Mouse (Mus musculus) midbrain, embryonic 11.5 days (tissue): ENCODE measurements around the gene P2ry1. TPM values are rescaled to one million over a fixed set of nuclear protein-coding genes. Genes with fewer than 3 reads are reported as not detected.

ENCODE experiments used
- ATAC-seq: fragments of 200-750 bp; cut with Nextera tagmentation; 2 replicates; pipeline ENCODE4 v1.8.0; 2017; ENCODE audit warnings: moderate TSS enrichment, moderate library complexity; ENCODE audit not compliant: low FRiP score
- DNase-seq: peaks from one replicate; pipeline ENCODE4 v3.0.0; 2015; ENCODE audit warnings: low spot score; ENCODE audit errors: missing footprints
- H3K27ac ChIP-seq: fragments of 300-500 bp; sonication (generic); 2 replicates; pipeline ENCODE4 v1.5.1; 2014; ENCODE audit warnings: low read depth, low read length
- H3K27me3 ChIP-seq: fragments of 300-500 bp; sonication (generic); 2 replicates; pipeline ENCODE4 v1.6.1; 2014; ENCODE audit warnings: mild to moderate bottlenecking, low read length, moderate library complexity, mixed read lengths; ENCODE audit not compliant: control insufficient read depth, insufficient read depth
- H3K36me3 ChIP-seq: fragments of 300-500 bp; sonication (generic); 2 replicates; pipeline ENCODE4 v1.6.1; 2014; ENCODE audit warnings: mild to moderate bottlenecking, low read length, moderate library complexity, mixed read lengths; ENCODE audit not compliant: control insufficient read depth, insufficient read depth
- H3K4me1 ChIP-seq: fragments of 300-500 bp; sonication (generic); 2 replicates; pipeline ENCODE4 v1.6.1; 2014; ENCODE audit warnings: low read length; ENCODE audit not compliant: control insufficient read depth, insufficient read depth
- H3K4me2 ChIP-seq: fragments of 300-500 bp; sonication (generic); 2 replicates; pipeline ENCODE4 v1.6.1; 2014; ENCODE audit warnings: mild to moderate bottlenecking, moderate library complexity
- H3K4me3 ChIP-seq: fragments of 300-500 bp; sonication (generic); 2 replicates; pipeline ENCODE4 v1.5.1; 2014; ENCODE audit warnings: low read depth, low read length
- H3K9ac ChIP-seq: fragments of 300-500 bp; sonication (generic); 2 replicates; pipeline ENCODE4 v1.6.1; 2014; ENCODE audit warnings: low read length
- H3K9me3 ChIP-seq: fragments of 300-500 bp; sonication (generic); 2 replicates; pipeline ENCODE4 v1.6.1; 2016; ENCODE audit warnings: low read length; ENCODE audit not compliant: control insufficient read depth
- WGBS: fragments of 180-500 bp; shearing (Covaris S2); extraction: QIAGEN DNeasy Blood & Tissue Kit; methylation state at CpG from one replicate; pipeline ENCODE4 v1.1.7; 2014; 5-methylcytosine and 5-hydroxymethylcytosine counted together
- polyA plus RNA-seq: library from polyadenylated mRNA; unstranded; fragments of >200 nt; fragmentation: Nextera tagmentation; extraction: Ambion mirVana; gene quantifications from 2 replicates; pipeline ENCODE4 v1.2.1, GENCODE M21; 2014

Gene P2ry1
- polyA plus RNA-seq, 1 experiment from 2014 or later: 5.1 TPM

GRCm38 (mm10) chr3:61049976-61050672 lies 47.5 kb downstream of the P2ry1 start:
- ATAC-seq (no peak), DNase-seq (no peak)
- Histone ChIP-seq H3K9ac (no peak overlapping the region), H3K4me1 (no peaks in the 10 kb centered on the region), H3K4me2 (no peak overlapping the region), H3K27ac (no peak overlapping the region), H3K9me3 (no peaks in the 10 kb centered on the region), H3K27me3 (no peaks in the 10 kb centered on the region), H3K4me3 (no peak overlapping the region), H3K36me3 (no peaks in the 10 kb centered on the region)
- 92% methylated on average over 3 of the region's 3 CpGs for WGBS
